ENCODE assay signal across 28 mouse cellular contexts in genomic region chr4:117148047-117148713, GRCm38 (mm10). TPM values are rescaled to one million over a fixed set of nuclear protein-coding genes. Genes with fewer than 3 reads are reported as not detected.
DNase-seq lines count a peak whose midpoint lies in the region; ATAC-seq and TF ChIP-seq lines count a peak whose summit lies in the region.
"Had no signal": no experiment of that assay in that cellular context is flagged by ENCODE, and none has a peak within 500 bp of the region (broad histone marks: within the 10 kb centered on the region; RNA-seq: fewer than 3 reads in every experiment).

No protein-coding gene starts in this region.

- no peak for TF ChIP-seq CTCF in liver, postnatal 0 days (IDR thresholded peaks at IDR 0.05; ENCODE audit: low read depth)
- TF ChIP-seq CTCF in MEL (IDR thresholded peaks at IDR 0.05 in 2 of 3, conservative IDR thresholded peaks at IDR 0.05 in 1 of 3; ENCODE audit: control insufficient read depth in 1 of 3, insufficient read depth in 1 of 3, low read depth in 2 of 3, low read length in 3 of 3, poor library complexity in 1 of 3, severe bottlenecking in 1 of 3) = no peak

- WGBS in liver, embryonic 11.5 days = 80% methylated on average over 18 of the region's 18 CpGs
- WGBS in liver, postnatal 0 days (ENCODE audit: insufficient replicate concordance) = 81% methylated on average over 18 of the region's 18 CpGs

- no peak for ATAC-seq in liver, embryonic 11.5 days (replicated peaks; ENCODE audit: low FRiP score)
- ATAC-seq in liver, postnatal 0 days = no peak
- ATAC-seq: activated CD4-positive, CD25-positive, alpha-beta regulatory T cell, adult 4 months; forebrain, embryonic 15.5 days; intestine, embryonic 16.5 days; midbrain, embryonic 15.5 days had no signal

- peak in 1 of 2 experiments; percentile 35; a peak in 2 of 4 replicates for TF ChIP-seq POLR2A in MEL (IDR thresholded peaks at IDR 0.05; ENCODE audit: control insufficient read depth in 1 of 2, insufficient read depth in 1 of 2, low read depth in 1 of 2, low read length in 2 of 2, poor library complexity in 1 of 2)

- peaks cover 30% of the 10 kb centered on the region for H3K36me3 ChIP-seq in liver, embryonic 11.5 days (ENCODE audit: control insufficient read depth, insufficient read depth, low read length)
- peaks cover 27% of the 10 kb centered on the region for H3K36me3 ChIP-seq in liver, postnatal 0 days (replicated peaks; ENCODE audit: insufficient read depth, low read length)
- H3K36me3 ChIP-seq in MEL (ENCODE audit: control insufficient read depth in 1 of 2, insufficient read depth in 2 of 2, low read length in 2 of 2) = peaks cover 12% of the 10 kb centered on the region in 2 experiments

- no peak overlapping the region for H3K9ac ChIP-seq in liver, embryonic 11.5 days (ENCODE audit: low read depth, low read length)
- H3K9ac ChIP-seq in liver, postnatal 0 days (replicated peaks) = no peak overlapping the region
- no peak overlapping the region for H3K9ac ChIP-seq in MEL (ENCODE audit: control insufficient read depth, low read depth, low read length, poor library complexity, severe bottlenecking)
- H3K9ac ChIP-seq: forebrain, embryonic 15.5 days; heart, embryonic 15.5 days; liver, embryonic 14.5 days; lung, embryonic 14.5 days; midbrain, embryonic 15.5 days; neural tube, embryonic 12.5 days had no signal

- intact Hi-C loops in gastrocnemius, postnatal 14 days (cut with DNase I; ENCODE audit: low total_unique reads) = no loop called here

- peaks cover 12% of the 10 kb centered on the region for H3K79me2 ChIP-seq in MEL (ENCODE audit: control insufficient read depth, insufficient read depth, low read length, poor library complexity)

- no peak overlapping the region for H3K4me3 ChIP-seq in liver, embryonic 11.5 days (ENCODE audit: low read depth, low read length)
- no peak overlapping the region for H3K4me3 ChIP-seq in liver, postnatal 0 days (ENCODE audit: low read depth, low read length)
- H3K4me3 ChIP-seq in MEL (ENCODE audit: control insufficient read depth in 1 of 2, insufficient read depth in 1 of 2, low read depth in 2 of 2, low read length in 2 of 2) = no peak overlapping the region
- H3K4me3 ChIP-seq: forebrain, embryonic 15.5 days; heart, embryonic 15.5 days; midbrain, embryonic 15.5 days; neural tube, embryonic 12.5 days had no signal

- H3K27ac ChIP-seq in liver, embryonic 11.5 days (ENCODE audit: low read depth, low read length) = peak overlapping the region; percentile 32
- no peak overlapping the region for H3K27ac ChIP-seq in liver, postnatal 0 days (ENCODE audit: low read depth)
- no peak overlapping the region for H3K27ac ChIP-seq in MEL (ENCODE audit: control insufficient read depth, low read depth, low read length)
- H3K27ac ChIP-seq: forebrain, embryonic 15.5 days; heart, embryonic 15.5 days; liver, embryonic 14.5 days; midbrain, embryonic 15.5 days; neural tube, embryonic 12.5 days had no signal

- no peaks in the 10 kb centered on the region for H3K9me3 ChIP-seq in liver, embryonic 11.5 days (ENCODE audit: control insufficient read depth, low read length)
- H3K9me3 ChIP-seq in liver, postnatal 0 days (ENCODE audit: low read length) = no peaks in the 10 kb centered on the region
- H3K9me3 ChIP-seq in MEL (replicated peaks; ENCODE audit: insufficient read depth, low read length) = no peaks in the 10 kb centered on the region
- H3K9me3 ChIP-seq: forebrain, embryonic 15.5 days; heart, embryonic 15.5 days; midbrain, embryonic 15.5 days; neural tube, embryonic 12.5 days had no signal

- TF ChIP-seq EP300 in liver, postnatal 0 days (IDR thresholded peaks at IDR 0.05; ENCODE audit: low read depth) = no peak
- TF ChIP-seq EP300 in MEL (IDR thresholded peaks at IDR 0.05; ENCODE audit: low read depth in 1 of 2, low read length in 2 of 2) = no peak

- H3K4me2 ChIP-seq in liver, embryonic 11.5 days = no peak overlapping the region
- H3K4me2 ChIP-seq in liver, postnatal 0 days (ENCODE audit: low read depth, low read length) = no peak overlapping the region
- H3K4me2 ChIP-seq: forebrain, embryonic 15.5 days; heart, embryonic 15.5 days; lung, embryonic 14.5 days; midbrain, embryonic 15.5 days; neural tube, embryonic 12.5 days had no signal

- TF ChIP-seq RAD21 in MEL (IDR thresholded peaks at IDR 0.05; ENCODE audit: low read depth, low read length) = no peak

- H3K4me1 ChIP-seq in liver, embryonic 11.5 days (replicated peaks; ENCODE audit: control insufficient read depth, insufficient read depth, low read length) = peaks cover 8% of the 10 kb centered on the region
- peaks cover 5% of the 10 kb centered on the region; the same call in 1 of the 2 replicates for H3K4me1 ChIP-seq in liver, postnatal 0 days (ENCODE audit: insufficient read depth)
- peaks cover 0 to 11% of the 10 kb centered on the region in 2 experiments; a peak in 2 of 4 replicates for H3K4me1 ChIP-seq in MEL (ENCODE audit: control insufficient read depth in 1 of 2, insufficient read depth in 2 of 2, low read length in 2 of 2)
- H3K4me1 ChIP-seq: neural tube, embryonic 12.5 days had no signal

- no peaks in the 10 kb centered on the region for H3K27me3 ChIP-seq in liver, embryonic 11.5 days (replicated peaks; ENCODE audit: control insufficient read depth, insufficient read depth, low read length)
- H3K27me3 ChIP-seq in liver, postnatal 0 days (ENCODE audit: insufficient read depth, low read length) = no peaks in the 10 kb centered on the region
- H3K27me3 ChIP-seq in MEL (ENCODE audit: control insufficient read depth in 1 of 2, insufficient read depth in 2 of 2, low read length in 2 of 2) = no peaks in the 10 kb centered on the region
- H3K27me3 ChIP-seq: forebrain, embryonic 15.5 days; heart, embryonic 15.5 days; midbrain, embryonic 15.5 days; neural tube, embryonic 12.5 days had no signal

- peak; percentile 0 for DNase-seq in gastrocnemius, adult 18-20 months (ENCODE audit: low spot score)
- no peak for DNase-seq in gastrocnemius, postnatal 14 days
- no peak for DNase-seq in liver, embryonic 11.5 days (ENCODE audit: low spot score)
- no peak for DNase-seq in liver, postnatal 0 days
- peak; percentile 55 for DNase-seq in MEL (ENCODE audit: low read depth, low spot score)
- DNase-seq in adipocyte (ENCODE audit: low spot score) = no peak
- DNase-seq in kidney, adult 18-20 months = no peak
- DNase-seq: adrenal gland, adult 8-10 months; cerebellum, adult 2 months; cerebellum, postnatal 25 days; kidney, adult 9 months; kidney, postnatal 25 days; lung, embryonic 14.5 days; lung, postnatal 14 days; right cerebral cortex, postnatal 4 days; thymus, adult 2 months had no signal

TF ChIP-seq in MEL, 35 proteins besides CTCF, POLR2A, EP300 and RAD21:
- TF ChIP-seq ETS1 (IDR thresholded peaks at IDR 0.05; ENCODE audit: low read depth, low read length) (no peak), SIN3A (IDR thresholded peaks at IDR 0.05; ENCODE audit: low read length) (no peak), POLR2AphosphoS5 (IDR thresholded peaks at IDR 0.05; ENCODE audit: borderline replicate concordance, low read depth, low read length) (peak; percentile 31; the same call in 1 of the 2 replicates)

RNA-seq across cellular contexts. Expression of gene Rps8, which starts 7.9 kb away (rescaled TPM):
- 100 to 1,000 TPM; 498 to 543 TPM for total RNA-seq in gastrocnemius, adult 18-20 months (2021)
- total RNA-seq in gastrocnemius, postnatal 14 days (2021) = 100 to 1,000 TPM; 786 to 929 TPM
- 1,349 and 1,481 TPM in 2 replicates for polyA plus RNA-seq in liver, embryonic 11.5 days (2014; fragmentation: Nextera tagmentation; extraction: Ambion mirVana)
- polyA plus RNA-seq in liver, postnatal 0 days (2015; fragmentation: Nextera tagmentation; extraction: Ambion mirVana) = 543 and 557 TPM in 2 replicates
- total RNA-seq in MEL (2012; rRNA removed) = 4,560 and 5,186 TPM in 2 replicates
- 1,000 to 10,000 TPM; 1,132 to 1,156 TPM for polyA plus RNA-seq in MEL (2012; ENCODE audit: insufficient read depth in 1 of 2, insufficient read length in 2 of 2, low read depth in 1 of 2, low replicate concordance in 2 of 2, missing spikeins in 1 of 2)

RNA-seq across cellular contexts. Expression of gene Plk3, which starts 14.4 kb away (rescaled TPM):
- 1 to 10 TPM in 1 of 2 experiments, under 1 TPM in 1; 0.25 to 1.7 TPM for total RNA-seq in gastrocnemius, adult 18-20 months (2021)
- total RNA-seq in gastrocnemius, postnatal 14 days (2021) = under 1 TPM; 0.91 to 0.96 TPM
- 2.4 and 2.5 TPM in 2 replicates for polyA plus RNA-seq in liver, embryonic 11.5 days (2014; fragmentation: Nextera tagmentation; extraction: Ambion mirVana)
- 4.8 TPM in 2 replicates for polyA plus RNA-seq in liver, postnatal 0 days (2015; fragmentation: Nextera tagmentation; extraction: Ambion mirVana)
- 4.1 and 5.3 TPM in 2 replicates for total RNA-seq in MEL (2012; rRNA removed)
- polyA plus RNA-seq in MEL (2012; ENCODE audit: insufficient read depth in 1 of 2, insufficient read length in 2 of 2, low read depth in 1 of 2, low replicate concordance in 2 of 2, missing spikeins in 1 of 2) = 10 to 100 TPM in 1 of 2 experiments, not detected in 1; 13.8 TPM

RNA-seq across cellular contexts. Expression of gene Tctex1d4, which starts 21.6 kb away (rescaled TPM):
- not detected for total RNA-seq in gastrocnemius, adult 18-20 months (2021)
- total RNA-seq in gastrocnemius, postnatal 14 days (2021) = not detected
- polyA plus RNA-seq in liver, embryonic 11.5 days (2014; fragmentation: Nextera tagmentation; extraction: Ambion mirVana) = not detected in 2 replicates
- polyA plus RNA-seq in liver, postnatal 0 days (2015; fragmentation: Nextera tagmentation; extraction: Ambion mirVana) = 0.33 TPM in 1 of 2 replicates, not detected in the other
- 0.31 and 0.62 TPM in 2 replicates for total RNA-seq in MEL (2012; rRNA removed)
- 1 to 10 TPM in 1 of 2 experiments, not detected in 1; 1.3 TPM for polyA plus RNA-seq in MEL (2012; ENCODE audit: insufficient read depth in 1 of 2, insufficient read length in 2 of 2, low read depth in 1 of 2, low replicate concordance in 2 of 2, missing spikeins in 1 of 2)
- total RNA-seq: adrenal gland, adult 8-10 months; adrenal gland, postnatal 4 days; gastrocnemius, adult 8-10 months; heart, postnatal 25 days; left cerebral cortex, postnatal 14 days had no signal
- polyA plus RNA-seq: embryonic facial prominence, embryonic 11.5 days; heart, embryonic 15.5 days; intestine, embryonic 16.5 days; liver, embryonic 14.5 days; lung, embryonic 14.5 days; midbrain, embryonic 15.5 days; neural tube, embryonic 12.5 days had no signal

RNA-seq across cellular contexts. Expression of gene Btbd19, which starts 22.7 kb away (rescaled TPM):
- 1 to 10 TPM; 1.5 to 2.3 TPM for total RNA-seq in gastrocnemius, adult 18-20 months (2021)
- total RNA-seq in gastrocnemius, postnatal 14 days (2021) = 1 to 10 TPM; 3.3 to 3.6 TPM
- polyA plus RNA-seq in liver, embryonic 11.5 days (2014; fragmentation: Nextera tagmentation; extraction: Ambion mirVana) = 8.3 and 8.5 TPM in 2 replicates
- polyA plus RNA-seq in liver, postnatal 0 days (2015; fragmentation: Nextera tagmentation; extraction: Ambion mirVana) = 2.3 and 2.5 TPM in 2 replicates
- total RNA-seq in MEL (2012; rRNA removed) = 12.1 and 13.6 TPM in 2 replicates
- polyA plus RNA-seq in MEL (2012; ENCODE audit: insufficient read depth in 1 of 2, insufficient read length in 2 of 2, low read depth in 1 of 2, low replicate concordance in 2 of 2, missing spikeins in 1 of 2) = 10 to 100 TPM in 1 of 2 experiments, not detected in 1; 22.6 TPM

RNA-seq across cellular contexts. Expression of gene Kif2c, which starts 34.3 kb away (rescaled TPM):
- total RNA-seq in gastrocnemius, adult 18-20 months (2021) = not detected
- 1 to 10 TPM; 1.6 to 1.8 TPM for total RNA-seq in gastrocnemius, postnatal 14 days (2021)
- 57.3 and 68.0 TPM in 2 replicates for polyA plus RNA-seq in liver, embryonic 11.5 days (2014; fragmentation: Nextera tagmentation; extraction: Ambion mirVana)
- polyA plus RNA-seq in liver, postnatal 0 days (2015; fragmentation: Nextera tagmentation; extraction: Ambion mirVana) = 10.7 and 11.8 TPM in 2 replicates
- total RNA-seq in MEL (2012; rRNA removed) = 32.6 and 36.7 TPM in 2 replicates
- polyA plus RNA-seq in MEL (2012; ENCODE audit: insufficient read depth in 1 of 2, insufficient read length in 2 of 2, low read depth in 1 of 2, low replicate concordance in 2 of 2, missing spikeins in 1 of 2) = 10 to 100 TPM in 1 of 2 experiments, not detected in 1; 45.1 TPM
- total RNA-seq: gastrocnemius, adult 8-10 months had no signal

Comparison
In these comparisons a context has a peak if more than half of its experiments do, and no peak if none do; other contexts are left out.
1. DNase-seq: peak in gastrocnemius, adult 18-20 months (single experiment) and MEL (single experiment); none in gastrocnemius, postnatal 14 days (single experiment), liver, embryonic 11.5 days (single experiment), liver, postnatal 0 days (single experiment), adipocyte (single experiment) and kidney, adult 18-20 months (single experiment).